Mouse (Mus musculus): Measurements from ENCODE around the gene Creb3l2.
A peak's percentile ranks its signal among the peaks of the same experiment; 100 is the strongest.
"Not testable (repeated sequence)": the region's sequence is repeated elsewhere in the genome, so short reads cannot be mapped to it uniquely, and the experiment has no call there.

The Creb3l2 gene

GRCm38 (mm10) chr6:37409829-37410228 lies 32.1 kb downstream of the Creb3l2 start:
- no peak for DNase-seq (ENCODE audit: extremely low spot score)

GRCm38 (mm10) chr6:37407876-37408275 lies 34.1 kb downstream of the Creb3l2 start:
- DNase-seq (ENCODE audit: extremely low spot score) = no peak

DNA sequence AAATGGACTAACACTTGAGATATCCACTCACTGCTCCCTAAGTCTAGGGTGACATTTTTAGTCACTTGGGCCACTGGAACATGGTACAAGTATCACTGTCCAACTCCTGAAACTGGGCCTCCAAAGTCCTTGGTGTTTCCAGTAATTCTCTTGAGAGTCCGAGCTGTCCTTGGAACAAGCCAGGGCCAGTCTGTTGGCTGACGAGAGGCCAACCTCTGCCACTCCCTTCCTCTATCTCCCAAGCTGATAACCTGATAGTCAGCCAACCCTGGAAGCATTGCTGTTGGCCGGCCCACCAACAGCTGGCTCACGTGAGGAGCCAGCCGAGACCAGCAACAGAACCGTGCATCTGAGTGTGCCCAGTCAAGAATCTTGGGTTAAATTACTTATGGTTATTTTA lies 35.0 kb downstream of the Creb3l2 start:
- DNase-seq (ENCODE audit: extremely low spot score) = no peak

- DNase-seq (ENCODE audit: extremely low spot score) = no peak
Measured at GRCm38 (mm10) chr6:37406018-37406417, 35.9 kb downstream of the Creb3l2 start.

GRCm38 (mm10) chr6:37404325-37404724 lies 37.6 kb downstream of the Creb3l2 start:
- no peak for DNase-seq (ENCODE audit: extremely low spot score)

- no peak for DNase-seq (ENCODE audit: extremely low spot score)
Measured at GRCm38 (mm10) chr6:37401928-37402327, 40.0 kb downstream of the Creb3l2 start.

DNA sequence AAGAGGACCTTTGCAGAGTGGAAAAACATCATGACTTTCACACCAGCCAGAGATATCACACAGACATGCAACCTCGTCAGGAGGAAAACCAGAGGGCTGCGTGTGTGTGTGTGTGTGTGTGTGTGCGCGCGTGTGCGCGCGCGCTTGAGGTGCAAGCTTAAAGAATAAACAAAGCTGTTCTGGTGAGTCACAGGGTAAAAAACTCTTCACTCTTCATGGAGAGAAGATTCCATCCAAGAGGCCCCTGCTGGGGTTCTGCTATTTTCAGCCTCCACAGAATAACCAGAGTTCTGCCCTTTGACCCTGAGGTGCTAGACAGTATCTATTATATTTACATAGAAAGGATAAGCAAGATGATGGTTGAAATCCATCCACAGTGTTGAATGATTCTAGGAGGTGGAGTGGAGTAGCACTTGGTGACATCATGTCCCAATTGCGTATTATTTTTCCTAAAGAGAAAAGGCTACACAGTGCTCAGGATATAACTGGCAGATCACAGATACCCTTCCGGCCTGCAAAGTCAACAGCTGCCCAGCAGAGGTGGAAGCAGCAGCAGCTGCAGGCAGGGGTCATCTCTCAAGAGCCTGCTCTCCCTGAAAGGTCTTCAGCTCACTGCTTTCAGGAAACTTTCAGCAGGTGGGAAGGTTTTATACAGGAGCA lies 41.0 kb downstream of the Creb3l2 start:
- peak; percentile 39 for DNase-seq (ENCODE audit: extremely low spot score)

- no peak for DNase-seq (ENCODE audit: extremely low spot score)
Measured at GRCm38 (mm10) chr6:37400167-37400566, 41.8 kb downstream of the Creb3l2 start.

- no peak for DNase-seq (ENCODE audit: extremely low spot score)
Measured at GRCm38 (mm10) chr6:37398943-37399342, 43.0 kb downstream of the Creb3l2 start.

DNA sequence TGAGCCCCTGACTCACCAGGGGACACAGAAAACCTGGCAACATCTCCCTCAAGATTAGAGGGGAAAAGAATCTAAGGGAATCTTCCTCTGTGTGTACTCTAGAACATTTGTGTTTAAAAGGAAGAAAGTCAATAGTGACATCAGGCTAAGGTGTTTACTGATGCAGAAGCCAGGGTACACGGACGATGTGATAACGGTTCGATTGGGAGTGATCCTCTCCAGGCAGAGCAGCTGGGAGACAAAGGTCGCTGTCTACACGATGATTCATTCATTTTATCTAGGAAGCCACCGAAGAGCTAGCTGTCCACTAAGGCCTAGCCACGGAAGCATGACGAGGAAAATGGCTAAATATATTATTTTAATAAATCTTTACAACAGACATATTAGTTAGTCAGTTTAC lies 44.0 kb downstream of the Creb3l2 start:
- no peak for DNase-seq (ENCODE audit: extremely low spot score)

DNA sequence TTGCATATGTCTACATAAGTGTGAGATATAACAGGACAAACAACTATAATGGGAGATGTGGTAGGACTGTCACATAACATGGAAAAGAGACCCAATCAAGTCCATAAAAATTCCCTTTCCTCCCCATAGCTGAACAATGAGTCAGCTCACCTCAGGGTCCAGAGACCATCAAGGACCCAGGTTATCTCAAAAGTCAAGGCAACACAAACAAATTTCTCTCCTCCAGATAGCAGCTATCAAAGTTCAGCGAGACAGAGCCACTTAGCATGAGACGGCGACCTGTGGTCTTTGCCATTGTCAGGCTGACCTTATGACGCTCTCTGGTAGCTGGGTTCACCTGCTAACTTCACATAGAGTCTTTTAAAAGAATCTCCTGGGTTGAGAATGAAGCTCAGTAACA lies 44.7 kb downstream of the Creb3l2 start:
- DNase-seq (ENCODE audit: extremely low spot score) = no peak

GRCm38 (mm10) chr6:37396127-37396526 lies 45.8 kb downstream of the Creb3l2 start:
- no peak for DNase-seq (ENCODE audit: extremely low spot score)

DNA sequence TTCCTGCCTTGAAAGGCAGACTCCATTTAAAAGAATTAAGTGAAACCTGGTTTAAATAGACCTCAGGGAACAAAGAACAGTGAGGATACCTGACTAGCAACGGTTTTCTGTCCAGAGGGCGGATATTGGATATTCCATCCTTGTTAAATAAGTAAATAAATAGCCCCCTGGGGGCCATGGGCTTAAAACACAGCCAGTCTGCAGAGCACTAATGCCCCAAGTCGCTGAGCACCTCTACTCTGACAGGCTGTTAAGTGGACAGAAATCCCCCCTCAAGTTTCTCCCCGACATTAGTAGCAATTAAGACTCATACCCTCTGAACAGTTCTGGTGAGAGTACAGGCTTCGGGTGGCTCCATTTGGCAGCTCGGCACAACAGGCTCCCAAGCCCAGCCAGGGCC lies 48.7 kb downstream of the Creb3l2 start:
- DNase-seq (ENCODE audit: extremely low spot score) = no peak

DNA sequence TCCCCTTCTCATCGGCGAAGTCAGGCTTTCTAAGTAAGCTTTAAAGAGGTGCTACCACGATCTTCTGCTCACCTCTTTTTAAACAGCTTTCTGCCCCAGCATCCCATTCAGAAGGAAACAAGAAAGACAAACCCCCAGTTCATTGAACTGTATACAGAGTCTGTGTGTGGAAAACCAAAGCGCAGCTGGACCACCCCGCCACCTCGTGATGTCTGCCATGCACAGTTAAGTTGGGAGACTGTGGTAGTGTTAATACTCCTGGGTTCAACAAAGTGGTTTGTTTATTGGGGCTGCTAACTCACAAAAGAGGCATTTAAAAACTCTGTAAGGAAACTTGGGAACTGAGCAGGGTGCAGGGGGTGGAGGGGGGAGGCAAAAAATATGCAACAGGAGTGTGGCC lies 49.7 kb downstream of the Creb3l2 start:
- DNase-seq (ENCODE audit: extremely low spot score) = no peak

- DNase-seq (ENCODE audit: extremely low spot score) = no peak
Measured at GRCm38 (mm10) chr6:37391313-37391712, 50.6 kb downstream of the Creb3l2 start.

GRCm38 (mm10) chr6:37388960-37389359 lies 53.0 kb downstream of the Creb3l2 start:
- no peak for DNase-seq (ENCODE audit: extremely low spot score)

GRCm38 (mm10) chr6:37388501-37388900 lies 53.4 kb downstream of the Creb3l2 start:
- DNase-seq (ENCODE audit: extremely low spot score) = no peak

DNA sequence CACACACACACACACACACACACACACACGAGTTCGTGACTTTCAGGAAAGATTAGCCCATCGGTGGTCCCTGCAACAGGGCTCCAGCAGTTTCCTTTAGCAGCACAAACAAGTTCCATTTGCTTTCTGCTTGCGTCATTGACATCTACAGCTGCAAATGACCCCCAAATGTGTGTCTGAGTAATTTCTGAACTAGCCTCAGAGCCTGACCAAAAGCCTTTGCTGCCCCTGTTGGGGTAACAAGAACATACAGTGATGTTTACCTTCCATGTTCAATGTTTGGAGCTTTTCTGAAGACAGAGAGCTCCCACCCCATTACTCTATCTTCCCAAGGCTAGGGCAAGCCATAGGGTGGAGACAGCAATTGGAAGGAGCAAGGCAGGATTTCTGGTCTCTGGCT lies 54.7 kb downstream of the Creb3l2 start:
- DNase-seq (ENCODE audit: extremely low spot score) = no peak

GRCm38 (mm10) chr6:37385602-37386285 lies 56.2 kb downstream of the Creb3l2 start:
- DNase-seq (ENCODE audit: extremely low spot score) = no peak

GRCm38 (mm10) chr6:37382761-37383160 lies 59.2 kb downstream of the Creb3l2 start:
- DNase-seq (ENCODE audit: extremely low spot score) = no peak

- DNase-seq (ENCODE audit: extremely low spot score) = no peak
Measured at GRCm38 (mm10) chr6:37377836-37378580, 63.9 kb downstream of the Creb3l2 start.

- not testable (repeated sequence) for DNase-seq (ENCODE audit: extremely low spot score)
Measured at GRCm38 (mm10) chr6:37377387-37377786, 64.6 kb downstream of the Creb3l2 start.

- no peak for DNase-seq (ENCODE audit: extremely low spot score)
Measured at GRCm38 (mm10) chr6:37375452-37375851, 66.5 kb downstream of the Creb3l2 start.

All from embryo, embryonic 9.5 days (tissue).